Mouse (Mus musculus): ENCODE measurements at regions not wholly inside any gene's neighbourhood (a gene's known extent, or its start where the extent isn't known, plus 50 kb on each side); places are given as distances from the start of the nearest gene placed in this dataset.
"Not testable (repeated sequence)": the region's sequence is repeated elsewhere in the genome, so short reads cannot be mapped to it uniquely, and the experiment has no call there.

GRCm38 (mm10) chr10:14333344-14333743 is 212.1 kb downstream of the Adgrg6 start:
- CTCF ChIA-PET: no interaction called here
- POLR2A ChIA-PET: interaction anchor here in 1 of 4 experiments (1.3 kb wide), 1 partner anchor 10 kb away, joined by 5 read pairs; no protein-coding TSS in a partner anchor

DNA sequence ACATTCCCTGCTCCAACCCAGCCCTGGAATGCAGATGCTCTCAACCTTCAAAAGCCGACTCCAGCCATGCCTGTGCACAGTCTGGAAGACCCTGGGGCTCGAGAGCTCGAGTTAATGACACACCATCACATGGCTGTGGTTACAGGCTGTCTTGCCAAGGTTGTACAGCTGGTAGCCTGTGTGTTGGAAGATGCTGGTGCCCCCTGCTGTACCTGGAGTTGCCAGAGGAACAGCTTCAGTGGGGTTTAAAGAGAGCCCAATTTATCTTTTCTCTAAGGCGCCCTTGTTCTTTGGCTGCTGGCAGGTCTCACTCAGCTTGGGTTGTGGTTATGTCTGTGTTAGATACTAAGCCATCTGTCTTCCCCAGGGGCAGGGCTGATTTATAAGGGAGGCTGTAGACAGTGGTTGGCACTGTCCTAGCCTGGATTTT is 212.8 kb downstream of the Adgrg6 start:
- POLR2A ChIA-PET: interaction anchor here in 1 of 4 experiments (0.6 to 1.3 kb wide), 2 partner anchors 9 to 520 kb away, joined by 3 to 5 read pairs; no protein-coding TSS in a partner anchor
- CTCF ChIA-PET: no interaction called here

DNA sequence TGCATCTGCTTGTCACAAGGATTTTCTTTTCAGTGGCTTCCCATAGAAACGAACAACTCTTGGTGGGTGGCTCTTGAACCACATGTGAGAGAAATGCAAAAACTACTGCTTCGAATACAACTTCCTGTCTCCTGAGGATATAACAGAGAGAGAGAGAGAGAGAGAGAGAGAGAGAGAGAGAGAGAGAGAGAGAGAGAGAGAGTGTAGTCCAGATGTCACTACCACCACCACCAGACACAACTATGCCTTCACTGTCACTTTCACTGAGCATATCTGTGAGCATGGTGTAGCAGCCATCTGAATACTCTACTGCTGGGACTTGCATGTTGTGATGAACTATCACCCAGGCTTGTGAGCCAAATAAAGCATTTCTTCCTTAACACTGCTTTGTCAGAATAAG is 216.6 kb downstream of the Adgrg6 start:
- ChIA-PET CTCF (no interaction called here), POLR2A (no interaction called here)

- POLR2A ChIA-PET: no interaction called here
- CTCF ChIA-PET: no interaction called here
These were observed 219.2 kb downstream of the Adgrg6 start for GRCm38 (mm10) chr10:14326229-14326628.

GRCm38 (mm10) chr10:14321503-14321902 is 224.0 kb downstream of the Adgrg6 start:
- CTCF ChIA-PET: interaction anchor here in 2 of 4 experiments (0.6 to 0.8 kb wide), 2 partner anchors 52 to 70 kb away, joined by 3 read pairs; no protein-coding TSS in a partner anchor

GRCm38 (mm10) chr10:14315232-14315631 is 230.2 kb downstream of the Adgrg6 start:
- ChIA-PET POLR2A (interaction anchor here in 1 of 4 experiments (0.6 kb wide), 1 partner anchor 45 kb away, joined by 4 read pairs; no protein-coding TSS in a partner anchor), CTCF (no interaction called here)

More at GRCm38 (mm10) chr10:14321503-14321902, 224.0 kb downstream of the Adgrg6 start:
- POLR2A ChIA-PET: no interaction called here

- ChIA-PET CTCF (no interaction called here), POLR2A (interaction anchor here in 1 of 4 experiments (0.6 kb wide), 1 partner anchor 44 kb away, joined by 4 read pairs; no protein-coding TSS in a partner anchor)
These were observed 230.9 kb downstream of the Adgrg6 start for GRCm38 (mm10) chr10:14314607-14315006.

DNA sequence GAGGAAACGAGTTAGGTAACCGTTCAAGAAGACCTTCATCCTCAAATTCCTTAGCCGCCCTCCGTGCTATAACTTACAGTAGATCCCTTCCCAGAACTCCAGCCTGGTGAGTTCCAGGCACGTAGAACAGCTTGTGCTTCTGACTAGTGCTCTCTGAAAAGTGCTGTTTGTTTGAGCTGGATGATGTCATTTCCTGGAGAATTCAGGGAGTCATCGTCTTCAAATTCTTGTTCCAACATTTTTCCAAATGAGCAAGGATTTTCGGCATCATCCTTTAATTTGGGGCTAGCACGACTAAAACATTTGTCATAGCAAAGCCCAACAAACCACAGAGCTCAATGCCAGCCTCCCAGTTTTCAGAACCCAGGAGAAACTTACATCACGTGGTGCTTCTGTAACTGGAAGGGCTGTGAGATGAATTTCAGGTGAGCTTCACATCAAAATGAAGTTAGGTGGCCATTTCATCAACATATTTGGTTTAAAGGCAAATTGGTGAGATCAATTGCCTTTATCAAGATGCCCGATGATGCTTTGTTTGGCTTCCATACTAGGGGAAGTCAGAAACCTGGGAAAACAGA is 231.4 kb downstream of the Adgrg6 start:
- CTCF ChIA-PET: no interaction called here
- POLR2A ChIA-PET: no interaction called here

GRCm38 (mm10) chr10:14312959-14313358 is 232.5 kb downstream of the Adgrg6 start:
- POLR2A ChIA-PET: no interaction called here
- CTCF ChIA-PET: no interaction called here

GRCm38 (mm10) chr10:14311962-14312361 is 233.5 kb downstream of the Adgrg6 start:
- POLR2A ChIA-PET: no interaction called here
- CTCF ChIA-PET: no interaction called here

- ChIA-PET POLR2A (no interaction called here), CTCF (no interaction called here)
These were observed 238.6 kb downstream of the Adgrg6 start for GRCm38 (mm10) chr10:14306811-14307210.

DNA sequence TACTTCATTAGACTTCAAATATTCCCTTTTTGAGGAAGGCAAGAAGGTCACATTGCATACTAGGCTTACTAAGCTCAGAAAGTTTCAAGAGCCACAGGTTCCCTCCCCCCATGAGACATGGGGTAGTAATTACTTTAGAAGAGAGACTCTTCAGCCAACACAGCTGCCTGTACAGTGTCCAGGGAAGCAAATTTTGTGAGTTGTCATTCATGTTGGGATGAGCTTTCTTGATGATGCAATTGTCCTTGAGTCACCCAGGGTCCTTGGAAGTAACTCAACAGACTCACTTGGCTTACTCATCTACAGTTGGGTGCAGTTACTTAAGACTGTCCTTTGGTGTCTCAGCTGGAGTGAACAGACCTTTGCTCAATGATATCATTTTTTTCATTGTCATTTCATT is 242.0 kb downstream of the Adgrg6 start:
- CTCF ChIA-PET: no interaction called here
- POLR2A ChIA-PET: interaction anchor here in 1 of 4 experiments (0.6 to 1.1 kb wide), 4 partner anchors 19 to 257 kb away, joined by 3 to 4 read pairs (median 4); no protein-coding TSS in a partner anchor

DNA sequence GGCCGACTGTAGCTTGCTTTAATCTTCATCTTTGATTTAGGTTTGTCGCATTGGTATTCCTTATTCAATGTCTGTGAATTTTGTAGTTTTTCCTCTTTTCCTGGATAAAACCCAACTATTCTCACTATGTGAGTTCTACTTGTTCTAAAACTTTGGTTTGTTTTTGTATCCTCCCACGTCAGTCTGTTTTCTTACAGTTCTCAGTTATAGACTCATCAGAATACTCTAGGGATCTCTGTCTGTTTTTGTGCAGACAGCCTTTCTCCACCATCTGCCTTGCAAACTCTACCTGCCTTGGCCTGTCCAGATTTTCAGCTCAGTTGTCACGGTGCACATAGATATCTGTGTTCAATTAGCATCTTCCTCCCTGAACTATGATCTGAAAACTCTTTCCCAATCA is 249.3 kb downstream of the Adgrg6 start:
- ChIA-PET CTCF (interaction anchor here in 1 of 4 experiments (0.6 kb wide), 1 partner anchor 9 kb away, joined by 3 read pairs; no protein-coding TSS in a partner anchor), POLR2A (interaction anchor here in 1 of 4 experiments (1.5 kb wide), 1 partner anchor 8 kb away, joined by 5 read pairs; no protein-coding TSS in a partner anchor)

DNA sequence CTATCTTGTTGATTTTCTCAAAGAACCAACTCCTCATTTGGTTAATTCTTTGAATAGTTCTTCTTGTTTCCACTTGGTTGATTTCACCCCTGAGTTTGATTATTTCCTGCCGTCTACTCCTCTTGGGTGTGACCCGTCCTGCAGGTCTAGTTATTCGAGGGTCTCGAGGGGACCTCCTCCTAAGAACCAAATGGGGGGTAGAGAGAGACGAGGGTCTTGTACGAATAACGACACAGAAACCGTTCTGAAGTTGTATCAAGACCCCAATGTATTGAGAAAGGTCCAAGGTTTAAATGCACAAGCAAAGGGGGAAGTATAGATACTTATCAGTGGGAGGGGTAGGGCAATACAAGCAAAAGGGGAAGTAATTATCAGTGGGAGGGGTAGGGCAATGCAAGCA is 252.8 kb downstream of the Adgrg6 start:
- POLR2A ChIA-PET, CTCF ChIA-PET: not testable (repeated sequence)

DNA sequence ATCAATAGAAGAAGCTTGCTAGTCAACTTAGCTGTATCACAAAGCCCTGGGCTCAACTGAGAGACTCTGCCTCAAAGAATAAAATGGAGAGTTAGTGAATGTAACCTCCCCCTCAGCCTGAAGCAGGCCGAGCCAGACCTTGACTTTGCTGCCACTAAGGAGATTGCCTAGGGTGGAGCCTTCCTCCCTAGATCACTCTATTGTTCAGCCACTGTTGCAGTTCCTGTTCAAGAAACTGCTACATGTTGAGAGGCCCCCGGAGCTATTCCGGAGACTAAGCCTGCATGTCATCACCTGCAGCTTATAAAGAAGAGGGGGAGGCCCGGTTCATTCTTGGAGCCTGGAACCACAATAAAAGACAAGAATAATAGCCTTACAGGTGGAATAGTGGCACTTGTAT is 257.9 kb downstream of the Adgrg6 start:
- ChIA-PET POLR2A (interaction anchor here in 1 of 4 experiments (1.5 kb wide), 1 partner anchor 9 kb away, joined by 5 read pairs; no protein-coding TSS in a partner anchor), CTCF (interaction anchor here in 1 of 4 experiments (0.6 kb wide), 1 partner anchor 8 kb away, joined by 3 read pairs; no protein-coding TSS in a partner anchor)

GRCm38 (mm10) chr10:14276631-14277030 is 268.8 kb downstream of the Adgrg6 start:
- POLR2A ChIA-PET: no interaction called here
- CTCF ChIA-PET: no interaction called here

DNA sequence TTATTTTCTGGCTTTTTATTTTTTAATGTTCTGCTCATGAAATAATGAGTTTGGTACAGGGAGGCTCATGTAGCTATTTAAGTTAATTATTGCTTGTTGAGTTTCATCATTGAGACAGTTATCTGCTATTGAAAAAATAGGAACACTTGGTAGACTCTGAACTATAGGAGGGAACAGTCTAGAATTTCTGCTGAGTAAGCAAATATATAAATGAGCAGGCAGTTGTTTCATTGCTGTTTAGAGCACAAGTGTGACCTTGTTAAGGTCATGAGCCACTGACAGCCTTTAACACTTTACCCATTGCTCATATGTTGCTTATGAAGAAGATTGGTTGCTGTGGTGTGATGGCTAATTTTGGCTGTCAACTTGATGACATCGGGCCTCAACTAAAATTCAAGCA is 270.0 kb downstream of the Adgrg6 start:
- POLR2A ChIA-PET: no interaction called here

GRCm38 (mm10) chr10:14270008-14270407 is 275.5 kb downstream of the Adgrg6 start:
- CTCF ChIA-PET: interaction anchor here in 2 of 4 experiments (0.7 to 1.2 kb wide), 4 partner anchors 52 to 1579 kb away, joined by 3 to 5 read pairs (median 3); no protein-coding TSS in a partner anchor
- POLR2A ChIA-PET: interaction anchor here in 2 of 4 experiments (0.7 to 1.1 kb wide), 2 partner anchors 45 to 237 kb away, joined by 4 to 5 read pairs; no protein-coding TSS in a partner anchor

More for the DNA sequence above, 270.0 kb downstream of the Adgrg6 start:
- CTCF ChIA-PET: no interaction called here

GRCm38 (mm10) chr10:14267641-14268040 is 277.8 kb downstream of the Adgrg6 start:
- POLR2A ChIA-PET: no interaction called here

DNA sequence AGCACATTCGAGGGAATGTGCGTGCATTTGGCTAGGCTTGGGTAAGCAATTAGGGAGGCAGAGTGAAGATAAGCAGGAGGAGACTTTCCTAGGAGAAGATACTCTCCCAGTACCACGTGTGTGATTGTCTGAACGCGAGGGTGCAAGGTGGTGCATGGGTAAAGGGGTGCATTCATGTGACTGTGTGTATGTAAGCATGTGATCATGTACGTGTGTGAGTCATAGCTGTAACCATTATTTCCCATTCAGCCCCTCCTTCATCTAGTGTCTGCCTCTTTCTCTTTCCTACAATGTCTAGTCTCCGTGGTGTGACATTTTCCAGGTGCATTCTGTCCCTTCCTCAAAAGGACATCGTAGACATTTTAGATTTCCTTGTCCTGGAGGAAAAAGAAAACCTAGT is 273.8 kb downstream of the Hivep2 start:
- ChIA-PET POLR2A (no interaction called here), CTCF (no interaction called here)

More at GRCm38 (mm10) chr10:14267641-14268040, 277.8 kb downstream of the Adgrg6 start:
- CTCF ChIA-PET: interaction anchor here in 1 of 4 experiments (0.5 kb wide), 1 partner anchor 196 kb away, joined by 5 read pairs; no protein-coding TSS in a partner anchor

Measured in embryonic stem cell, embryonic (primary cell).